Mouse (Mus musculus): ENCODE measurements around the gene Ckmt1. TPM values are rescaled to one million over a fixed set of nuclear protein-coding genes. Genes with fewer than 3 reads are reported as not detected.

The Ckmt1 gene
- polyA plus RNA-seq, 1 experiment from 2014 or later = 19.5 TPM

Other genes starting within 250 kb of the Ckmt1 start
- gene Tgm7, start 247.9 kb upstream of the Ckmt1 start, polyA plus RNA-seq (2016; fragmentation: Nextera tagmentation; extraction: Ambion mirVana) = not detected in 2 replicates
- gene Adal, start 217.3 kb upstream of the Ckmt1 start, polyA plus RNA-seq (2016; fragmentation: Nextera tagmentation; extraction: Ambion mirVana) = 29.2 and 29.6 TPM in 2 replicates
- gene Lcmt2, start 217.1 kb upstream of the Ckmt1 start, polyA plus RNA-seq (2016; fragmentation: Nextera tagmentation; extraction: Ambion mirVana) = 22.3 and 24.7 TPM in 2 replicates
- 70.0 and 74.5 TPM in 2 replicates for gene Tubgcp4, start 187.1 kb upstream of the Ckmt1 start, polyA plus RNA-seq (2016; fragmentation: Nextera tagmentation; extraction: Ambion mirVana)
- gene Zscan29, start 186.6 kb upstream of the Ckmt1 start, polyA plus RNA-seq (2016; fragmentation: Nextera tagmentation; extraction: Ambion mirVana) = 11.5 and 13.6 TPM in 2 replicates
- 207 and 211 TPM in 2 replicates for gene Trp53bp1, start 86.3 kb upstream of the Ckmt1 start, polyA plus RNA-seq (2016; fragmentation: Nextera tagmentation; extraction: Ambion mirVana)
- gene Map1a, start 68.1 kb upstream of the Ckmt1 start, polyA plus RNA-seq (2016; fragmentation: Nextera tagmentation; extraction: Ambion mirVana) = 10.4 and 14.6 TPM in 2 replicates
- gene Ppip5k1, start 2.3 kb upstream of the Ckmt1 start, polyA plus RNA-seq (2016; fragmentation: Nextera tagmentation; extraction: Ambion mirVana) = 15.4 and 15.6 TPM in 2 replicates
- gene Strc, start 29.5 kb downstream of the Ckmt1 start, polyA plus RNA-seq (2016; fragmentation: Nextera tagmentation; extraction: Ambion mirVana) = not detected in 2 replicates
- gene Pdia3, start 56.1 kb downstream of the Ckmt1 start, polyA plus RNA-seq (2016; fragmentation: Nextera tagmentation; extraction: Ambion mirVana) = 547 and 563 TPM in 2 replicates
- 3.2 and 4.1 TPM in 2 replicates for gene Catsper2, start 56.1 kb downstream of the Ckmt1 start, polyA plus RNA-seq (2016; fragmentation: Nextera tagmentation; extraction: Ambion mirVana)
- gene Ell3, start 86.6 kb downstream of the Ckmt1 start, polyA plus RNA-seq (2016; fragmentation: Nextera tagmentation; extraction: Ambion mirVana) = 3.3 and 5.7 TPM in 2 replicates
- 455 and 463 TPM in 2 replicates for gene Serf2, start 91.5 kb downstream of the Ckmt1 start, polyA plus RNA-seq (2016; fragmentation: Nextera tagmentation; extraction: Ambion mirVana)
- gene Hypk, start 95.6 kb downstream of the Ckmt1 start, polyA plus RNA-seq (2016; fragmentation: Nextera tagmentation; extraction: Ambion mirVana) = 115 TPM in 2 replicates
- 0.85 and 0.94 TPM in 2 replicates for gene Serinc4, start 99.1 kb downstream of the Ckmt1 start, polyA plus RNA-seq (2016; fragmentation: Nextera tagmentation; extraction: Ambion mirVana)
- gene Mfap1b, start 116.4 kb downstream of the Ckmt1 start, polyA plus RNA-seq (2016; fragmentation: Nextera tagmentation; extraction: Ambion mirVana) = 72.4 and 75.7 TPM in 2 replicates
- 32.9 and 33.1 TPM in 2 replicates for gene Mfap1a, start 149.0 kb downstream of the Ckmt1 start, polyA plus RNA-seq (2016; fragmentation: Nextera tagmentation; extraction: Ambion mirVana)
- gene Wdr76, start 149.0 kb downstream of the Ckmt1 start, polyA plus RNA-seq (2016; fragmentation: Nextera tagmentation; extraction: Ambion mirVana) = 7.0 and 7.6 TPM in 2 replicates